Mouse (Mus musculus) embryonic fibroblast, embryonic 13.5 days (primary cell): Measurements from ENCODE around the gene Slbp. TPM values are rescaled to one million over a fixed set of nuclear protein-coding genes. Genes with fewer than 3 reads are reported as not detected.
A peak's percentile ranks its signal among the peaks of the same experiment; 100 is the strongest.

Experiments
- H3K27ac ChIP-seq: 2 replicates; pipeline ENCODE4 v1.5.1; 2012; ENCODE audit warnings: low read length, control low read depth, inconsistent platforms; ENCODE audit not compliant: insufficient read depth
- H3K4me1 ChIP-seq: 2 replicates; pipeline ENCODE4 v1.6.1; 2011; ENCODE audit warnings: low read length; ENCODE audit not compliant: control insufficient read depth, insufficient read depth
- H3K4me3 ChIP-seq: 2 replicates; pipeline ENCODE4 v1.5.1; 2011; ENCODE audit warnings: mild to moderate bottlenecking, control low read depth, low read length; ENCODE audit not compliant: insufficient read depth
- CTCF ChIP-seq: IDR thresholded peaks from 2 replicates; pipeline ENCODE4 v1.5.1; 2011; ENCODE audit warnings: mild to moderate bottlenecking, control low read depth, low read length, moderate library complexity, borderline replicate concordance; ENCODE audit not compliant: insufficient read depth
- POLR2A ChIP-seq: IDR thresholded peaks from 2 replicates; pipeline ENCODE4 v1.6.1; 2011; ENCODE audit warnings: low read depth, mild to moderate bottlenecking, control low read depth, low read length, moderate library complexity
- polyA plus RNA-seq: library from polyadenylated mRNA; stranded (reverse); fragments of >200 nt; gene quantifications from 2 replicates; pipeline ENCODE4 v1.2.4, GENCODE M21; 2011; ENCODE audit warnings: low read depth; ENCODE audit not compliant: missing spikeins, insufficient read length

Gene Slbp
- polyA plus RNA-seq, 1 experiment = 67.7 TPM

DNA sequence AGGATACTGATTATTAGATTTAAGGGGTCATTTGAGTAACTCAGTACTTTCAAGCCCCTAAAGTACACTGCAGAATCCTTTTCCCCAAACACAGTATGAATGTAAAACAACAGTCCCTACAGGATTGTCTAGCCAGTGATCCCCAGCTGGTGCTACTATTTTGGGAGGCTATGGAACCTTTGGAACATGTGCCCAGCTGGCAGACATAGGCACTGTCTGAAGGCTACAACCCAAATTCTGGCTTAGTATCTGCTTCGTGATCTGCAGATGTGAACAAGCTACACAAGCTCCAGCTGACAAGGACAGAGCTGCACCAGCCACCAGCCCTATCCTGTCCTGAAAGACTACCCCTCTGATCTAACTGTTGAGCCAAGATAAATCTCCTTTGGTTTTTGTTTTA, 19.8 kb downstream of the Slbp start:
- no peak overlapping the region for H3K4me3 ChIP-seq
- H3K4me1 ChIP-seq = 0 out of 2 replicates have a peak, but pooled peaks cover 4% of the 10 kb centered on the region
- no peak overlapping the region for H3K27ac ChIP-seq
- TF ChIP-seq CTCF (no peak), POLR2A (no peak)

DNA sequence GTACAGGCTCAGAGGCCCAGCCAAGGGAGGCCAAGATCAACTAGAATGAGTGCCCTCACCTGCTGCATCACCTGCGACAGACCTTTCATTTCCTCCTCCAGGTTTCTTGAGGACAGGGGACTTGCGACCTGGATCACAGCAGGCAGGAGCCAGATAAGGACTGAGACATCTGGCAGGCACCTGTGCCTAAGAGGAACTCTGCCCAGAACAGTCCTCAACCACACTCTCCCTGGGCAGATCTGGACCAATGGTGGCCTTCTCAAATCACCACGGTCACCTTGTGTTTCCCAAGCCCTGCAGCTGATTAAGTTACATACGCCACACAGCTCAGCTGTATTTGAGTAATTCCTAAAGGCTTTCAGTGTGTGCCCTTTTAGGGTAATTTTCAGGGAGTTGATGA, 21.8 kb downstream of the Slbp start:
- H3K4me1 ChIP-seq = 0 out of 2 replicates have a peak, but pooled peaks cover 4% of the 10 kb centered on the region
- peak overlapping the region; percentile 70; the same call in 1 of the 2 replicates for H3K4me3 ChIP-seq
- TF ChIP-seq CTCF (no peak), POLR2A (peak; percentile 56)
- peak overlapping the region; percentile 78 for H3K27ac ChIP-seq

DNA sequence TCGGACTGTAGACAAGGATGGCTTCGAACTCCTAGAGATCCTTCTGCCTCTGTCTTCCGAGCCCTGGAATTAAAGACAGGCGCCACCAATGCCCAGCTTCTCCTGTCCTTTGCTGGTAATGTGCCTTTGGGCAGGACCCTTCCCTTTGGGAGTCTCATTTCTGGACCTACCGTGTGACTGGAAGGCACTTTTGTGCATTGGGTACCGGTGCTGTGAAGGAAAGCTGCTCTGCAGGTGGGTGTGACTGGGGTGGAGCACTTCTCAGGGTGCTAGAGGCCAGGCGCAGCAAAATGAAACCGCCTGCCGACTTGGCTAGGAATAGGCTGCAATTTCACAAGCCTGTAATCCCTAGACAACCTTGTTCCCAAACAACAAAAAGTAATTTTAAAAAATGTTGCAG, 22.3 kb downstream of the Slbp start:
- TF ChIP-seq POLR2A (no peak; the same call in 1 of the 2 replicates), CTCF (no peak)
- peak overlapping the region; percentile 78 for H3K27ac ChIP-seq

DNA sequence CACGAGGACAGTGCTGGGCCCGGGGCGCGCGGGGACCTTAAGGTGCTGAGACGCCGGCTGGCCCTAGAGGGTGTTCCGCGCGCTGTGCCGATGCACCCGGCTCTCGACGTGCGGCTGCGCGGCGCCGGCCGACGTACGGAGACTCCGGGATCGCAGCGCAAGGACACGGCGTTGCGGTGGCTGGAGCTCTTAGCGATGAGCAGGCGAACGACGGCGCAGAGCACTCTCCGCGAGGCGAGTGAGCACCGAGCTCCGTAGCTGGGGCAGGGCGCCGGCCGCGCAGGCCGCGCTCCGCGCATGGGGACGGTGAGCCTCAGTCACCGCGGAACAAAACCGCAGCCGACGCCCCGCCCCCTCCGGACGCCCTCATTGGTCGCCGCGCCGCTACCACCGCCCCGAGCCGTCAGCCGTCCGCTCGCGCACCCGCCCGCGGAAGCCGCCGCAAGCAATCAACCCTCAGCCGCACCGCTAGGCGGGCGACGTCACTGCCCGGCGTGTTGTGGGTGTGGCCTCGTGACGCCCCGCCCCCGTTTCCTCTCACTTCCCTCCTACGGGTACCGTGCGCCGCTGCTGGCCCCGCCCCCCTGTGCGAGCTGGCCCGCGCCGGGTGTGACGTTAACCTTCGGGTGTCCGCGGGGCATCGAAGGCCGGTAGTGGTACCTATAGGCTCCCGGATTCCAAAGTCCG, 22.9 kb downstream of the Slbp start, which contains the start of the genes Fam53a and Gm9903:
Fam53a (minus strand) TSS at position 335 of the 687 bp plus-strand sequence.
Gm9903 (plus strand) TSS at position 625 of the 687 bp plus-strand sequence.
- Histone ChIP-seq H3K27ac (peak within 1 kb of the TSS; percentile 80), H3K4me1 (peaks cover 10% of the 10 kb centered on the region; the same call in 1 of the 2 replicates), H3K4me3 (peak within 1 kb of the TSS; percentile 70)
- no peak for TF ChIP-seq CTCF
- peak; percentile 99 for TF ChIP-seq POLR2A

More for the DNA sequence above, 22.3 kb downstream of the Slbp start:
- peaks cover 9% of the 10 kb centered on the region; the same call in 1 of the 2 replicates for H3K4me1 ChIP-seq
- H3K4me3 ChIP-seq = peak overlapping the region; percentile 70

DNA sequence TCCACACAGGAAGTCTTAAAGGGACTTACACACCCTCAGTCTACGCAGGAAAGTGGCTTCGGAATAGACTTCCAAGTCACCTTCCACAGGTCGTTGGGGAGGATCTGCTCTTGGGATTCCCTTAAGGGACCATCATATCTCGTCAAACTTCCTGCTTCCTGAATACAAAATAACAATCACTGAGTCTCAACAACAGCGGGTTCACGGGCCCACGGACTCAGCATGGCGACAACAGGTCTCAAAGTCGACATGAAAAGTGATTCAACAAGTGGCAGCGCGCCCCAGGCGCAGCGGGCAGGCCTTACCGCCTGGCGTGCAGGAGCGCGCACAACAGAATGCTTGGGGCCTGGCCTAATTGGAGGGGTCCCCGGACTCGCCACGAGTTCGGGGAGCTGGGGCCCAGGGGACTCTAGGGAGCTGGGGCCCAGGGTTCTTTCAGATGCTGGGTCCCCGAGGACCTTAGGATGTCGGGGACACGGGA, 23.5 kb downstream of the Slbp start:
- Histone ChIP-seq H3K4me1 (peaks cover 10% of the 10 kb centered on the region; the same call in 1 of the 2 replicates), H3K27ac (peak overlapping the region; percentile 80), H3K4me3 (peak overlapping the region; percentile 61)
- TF ChIP-seq CTCF (no peak), POLR2A (peak; percentile 59)

DNA sequence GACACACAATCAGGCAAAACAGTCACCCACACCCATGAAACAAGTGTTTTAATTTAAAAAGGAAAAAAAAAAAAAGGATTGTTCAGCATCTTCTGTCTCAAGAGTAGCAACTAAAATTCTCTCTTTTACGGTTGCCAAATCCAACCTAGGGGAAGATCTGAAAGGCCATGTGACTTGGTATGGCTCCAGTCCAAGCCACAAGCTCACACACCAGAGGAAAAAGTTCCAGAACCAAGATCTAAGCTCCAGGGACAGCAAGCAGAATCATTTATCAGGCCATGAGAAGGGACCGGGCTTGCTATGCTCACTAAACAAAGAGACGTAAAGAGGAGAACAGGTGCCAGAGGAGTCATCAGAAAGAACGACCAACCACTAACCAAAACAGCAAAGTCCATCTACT, 24.4 kb downstream of the Slbp start:
- H3K4me3 ChIP-seq = peak overlapping the region; percentile 64
- H3K4me1 ChIP-seq = peaks cover 10% of the 10 kb centered on the region; the same call in 1 of the 2 replicates
- TF ChIP-seq CTCF (no peak), POLR2A (peak; percentile 41)
- H3K27ac ChIP-seq = no peak overlapping the region; the same call in 1 of the 2 replicates

DNA sequence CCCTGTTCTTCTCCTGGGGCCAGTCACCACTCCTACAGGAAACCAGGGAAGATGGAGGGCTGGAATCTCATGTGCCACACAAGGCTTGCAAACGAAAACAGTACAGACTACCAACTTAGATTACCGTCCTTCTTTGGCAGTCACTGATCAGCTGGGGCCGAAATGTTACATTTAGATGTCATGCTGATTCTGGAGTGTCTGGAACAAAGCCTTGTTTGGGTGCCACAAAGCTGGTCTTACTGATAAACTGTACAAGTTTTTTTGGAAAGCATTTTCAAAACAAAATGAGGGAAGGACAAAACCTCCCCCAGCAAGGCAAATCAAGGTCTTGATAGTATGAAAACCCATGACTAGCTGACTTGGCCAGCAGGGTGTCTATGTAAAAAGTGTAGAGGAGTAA, 28.6 kb downstream of the Slbp start:
- no peak for TF ChIP-seq POLR2A
- TF ChIP-seq CTCF = no peak
- Histone ChIP-seq H3K27ac (no peak overlapping the region), H3K4me1 (peaks cover 7% of the 10 kb centered on the region; the same call in 1 of the 2 replicates), H3K4me3 (no peak overlapping the region)

DNA sequence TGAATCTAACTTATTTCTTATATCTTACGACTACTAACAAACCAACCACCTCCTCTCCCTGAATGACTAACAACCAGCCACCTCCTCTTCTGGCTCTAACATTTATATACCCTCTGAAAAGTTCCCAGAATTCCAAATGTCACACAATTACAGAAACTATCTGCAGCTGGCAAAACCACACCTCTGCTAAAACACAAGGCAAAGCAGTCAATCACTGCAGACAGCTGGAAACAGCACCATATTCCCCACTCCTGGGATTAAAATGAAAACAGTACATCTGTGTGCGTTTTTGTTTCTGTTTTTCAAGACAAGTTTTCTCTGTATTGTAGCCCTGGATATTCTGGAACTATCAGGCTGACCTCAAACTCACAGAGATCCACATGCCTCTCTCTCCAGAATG, 29.7 kb downstream of the Slbp start:
- TF ChIP-seq POLR2A (no peak), CTCF (no peak)
- Histone ChIP-seq H3K4me1 (peaks cover 6% of the 10 kb centered on the region; the same call in 1 of the 2 replicates), H3K4me3 (no peak overlapping the region), H3K27ac (no peak overlapping the region)

DNA sequence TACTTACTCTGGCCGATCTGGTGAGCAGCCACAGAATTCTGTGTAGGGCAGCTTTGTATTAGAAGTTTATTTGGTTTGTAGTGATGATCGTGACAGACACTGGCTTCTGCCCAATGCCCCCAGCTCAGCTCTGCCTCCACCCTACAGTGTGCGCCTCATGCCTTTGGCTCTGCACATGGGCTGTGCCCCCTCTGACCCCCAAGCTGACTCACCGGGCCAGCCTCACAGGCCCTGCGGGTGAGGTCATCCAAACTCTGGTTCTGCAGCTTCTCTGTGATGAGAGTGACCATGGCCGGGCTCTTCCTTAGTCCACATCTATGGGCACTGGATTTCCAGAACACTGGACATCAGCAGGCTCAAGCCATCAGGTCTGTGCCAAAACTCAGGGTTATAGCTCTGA, 38.0 kb downstream of the Slbp start:
- TF ChIP-seq POLR2A (no peak), CTCF (no peak)
- Histone ChIP-seq H3K4me3 (no peak overlapping the region), H3K4me1 (no peaks in the 10 kb centered on the region), H3K27ac (no peak overlapping the region)

DNA sequence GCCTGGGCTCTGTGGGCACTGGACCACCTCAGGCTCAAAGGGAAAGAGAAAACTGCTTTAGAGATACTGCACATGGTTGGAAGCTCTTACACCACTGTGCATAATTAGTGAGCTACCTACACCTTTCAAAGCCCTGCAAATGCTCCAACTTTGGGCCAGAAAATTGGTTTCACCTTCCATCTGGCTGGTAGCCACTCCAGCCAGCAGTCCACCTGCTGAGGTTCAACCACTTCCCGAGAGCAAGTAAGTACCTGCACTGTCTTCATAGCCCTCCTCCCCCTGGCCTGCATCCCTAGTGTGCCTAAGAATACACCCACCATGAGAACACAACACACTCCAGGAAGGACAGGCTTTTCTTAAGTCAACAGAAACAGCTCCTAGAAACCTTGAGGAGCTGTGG, 40.6 kb downstream of the Slbp start:
- Histone ChIP-seq H3K4me1 (no peaks in the 10 kb centered on the region), H3K27ac (no peak overlapping the region), H3K4me3 (no peak overlapping the region)
- TF ChIP-seq CTCF = no peak
- no peak for TF ChIP-seq POLR2A
